Mouse (Mus musculus) bone marrow macrophage, adult 2 months (primary cell): Measurements from ENCODE around the gene Xntrpc.

ENCODE experiments used
- CTCF ChIP-seq: IDR thresholded peaks from 2 replicates; pipeline ENCODE4 v1.5.1; 2012; ENCODE audit warnings: low read depth, mild to moderate bottlenecking, low read length, moderate library complexity
- POLR2A ChIP-seq: IDR thresholded peaks from 2 replicates; pipeline ENCODE4 v1.6.1; 2012; ENCODE audit warnings: mild to moderate bottlenecking, low read depth, low read length, borderline replicate concordance

- TF ChIP-seq CTCF (no peak), POLR2A (no peak)
These were observed 18.7 kb downstream of the Xntrpc start for GRCm38 (mm10) chr7:102084041-102084696.
